Mouse (Mus musculus) forebrain, embryonic 11.5 days (tissue): ENCODE measurements at regions not wholly inside any gene's neighbourhood (a gene's known extent, or its start where the extent isn't known, plus 50 kb on each side); places are given as distances from the start of the nearest gene placed in this dataset.
A peak's percentile ranks its signal among the peaks of the same experiment; 100 is the strongest.

Source experiments
- ATAC-seq: fragments of 200-750 bp; cut with Nextera tagmentation; replicated peaks from 2 replicates; pipeline ENCODE4 v1.8.0; 2017; ENCODE audit warnings: moderate TSS enrichment; ENCODE audit not compliant: low FRiP score
- DNase-seq: peaks from one replicate; pipeline ENCODE4 v3.0.0-alpha.2; 2017; ENCODE audit warnings: low spot score
- H3K27ac ChIP-seq: fragments of 300-500 bp; sonication (generic); 2 replicates; pipeline ENCODE4 v1.5.1; 2014; ENCODE audit warnings: low read depth, low read length
- H3K27me3 ChIP-seq: fragments of 300-500 bp; sonication (generic); 2 replicates; pipeline ENCODE4 v1.6.1; 2014; ENCODE audit warnings: mild to moderate bottlenecking, low read length, mixed read lengths; ENCODE audit not compliant: control insufficient read depth, insufficient read depth
- H3K36me3 ChIP-seq: fragments of 300-500 bp; sonication (generic); 2 replicates; pipeline ENCODE4 v1.6.1; 2014; ENCODE audit warnings: mild to moderate bottlenecking, low read length, moderate library complexity, mixed read lengths; ENCODE audit not compliant: control insufficient read depth, insufficient read depth
- H3K4me1 ChIP-seq: fragments of 300-500 bp; sonication (generic); replicated peaks from 2 replicates; pipeline ENCODE4 v1.6.1; 2014; ENCODE audit warnings: low read length, mixed read lengths; ENCODE audit not compliant: control insufficient read depth, insufficient read depth
- H3K4me2 ChIP-seq: fragments of 300-500 bp; sonication (generic); 2 replicates; pipeline ENCODE4 v1.6.1; 2014; ENCODE audit warnings: low read depth, mild to moderate bottlenecking, low read length, moderate library complexity, mixed read lengths; ENCODE audit not compliant: severe bottlenecking
- H3K4me3 ChIP-seq: fragments of 300-500 bp; sonication (generic); 2 replicates; pipeline ENCODE4 v1.5.1; 2014; ENCODE audit warnings: low read depth, low read length
- H3K9ac ChIP-seq: fragments of 300-500 bp; sonication (generic); 2 replicates; pipeline ENCODE4 v1.6.1; 2014; ENCODE audit warnings: low read length
- H3K9me3 ChIP-seq: fragments of 300-500 bp; sonication (generic); 2 replicates; pipeline ENCODE4 v1.6.1; 2016; ENCODE audit warnings: low read length, mixed read lengths; ENCODE audit not compliant: control insufficient read depth
- WGBS: fragments of 180-500 bp; shearing (Covaris S2); extraction: QIAGEN DNeasy Blood & Tissue Kit; methylation state at CpG from one replicate; pipeline ENCODE4 v1.1.7; 2014; 5-methylcytosine and 5-hydroxymethylcytosine counted together

DNA sequence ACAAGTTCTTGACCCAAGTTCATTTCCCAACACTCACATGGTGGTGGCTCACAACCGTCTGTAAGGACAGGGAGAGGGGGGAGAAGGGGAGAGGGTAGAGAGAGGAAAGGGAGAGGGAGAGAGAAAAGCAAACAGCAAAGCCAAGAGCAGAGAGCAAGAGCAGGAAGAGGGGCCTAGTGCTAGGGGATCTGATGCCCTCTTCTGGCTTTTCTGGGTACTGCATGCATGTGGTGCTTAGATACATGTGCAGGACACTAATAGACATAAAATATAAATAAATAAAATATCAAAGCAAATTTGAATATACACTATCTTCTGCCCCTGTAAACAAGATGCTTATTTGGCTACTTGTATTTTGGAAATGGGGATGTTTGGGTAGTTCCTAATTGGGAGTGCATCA, 91.2 kb downstream of the Rnf138rt1 start:
- Histone ChIP-seq H3K27me3 (no peaks in the 10 kb centered on the region), H3K36me3 (no peaks in the 10 kb centered on the region), H3K4me1 (no peaks in the 10 kb centered on the region), H3K9ac (no peak overlapping the region), H3K4me3 (no peak overlapping the region), H3K4me2 (no peak overlapping the region), H3K27ac (no peak overlapping the region), H3K9me3 (no peaks in the 10 kb centered on the region)
- DNase-seq (peak; percentile 66), ATAC-seq (no peak)
- WGBS = 17% methylated on average over 1 of the region's 1 CpGs
